Comparison of ENCODE assay signal across 7 mouse cellular contexts in genomic region chr6:128423496-128424268, GRCm38 (mm10). TPM values are rescaled to one million over a fixed set of nuclear protein-coding genes. Genes with fewer than 3 reads are reported as not detected.
DNase-seq lines count a peak whose midpoint lies in the region; ATAC-seq and TF ChIP-seq lines count a peak whose summit lies in the region.

No protein-coding gene starts in this region.

- peaks cover 2% of the 10 kb centered on the region; the same call in 1 of the 2 replicates for H3K4me1 ChIP-seq in spleen, adult 2 months (ENCODE audit: control insufficient read depth, insufficient read depth, insufficient read length)
- peaks cover 5% of the 10 kb centered on the region; the same call in 1 of the 2 replicates for H3K4me1 ChIP-seq in embryonic facial prominence, embryonic 14.5 days (ENCODE audit: control insufficient read depth, insufficient read depth, low read length)
- H3K4me1 ChIP-seq in intestine, postnatal 0 days (replicated peaks; ENCODE audit: control insufficient read depth, insufficient read depth, low read length) = peaks cover 5% of the 10 kb centered on the region
- H3K4me1 ChIP-seq in neural tube, embryonic 13.5 days (replicated peaks) = peaks cover 18% of the 10 kb centered on the region

- no peaks in the 10 kb centered on the region for H3K36me3 ChIP-seq in spleen, adult 2 months (ENCODE audit: control insufficient read depth, insufficient read depth, low read length)
- H3K36me3 ChIP-seq in embryonic facial prominence, embryonic 14.5 days (ENCODE audit: control insufficient read depth, insufficient read depth, low read length) = peaks cover 12% of the 10 kb centered on the region
- H3K36me3 ChIP-seq in intestine, postnatal 0 days (ENCODE audit: control insufficient read depth, insufficient read depth) = peaks cover 12% of the 10 kb centered on the region
- H3K36me3 ChIP-seq in neural tube, embryonic 13.5 days = peaks cover 9% of the 10 kb centered on the region; the same call in 1 of the 2 replicates

- peak overlapping the region; percentile 78 for H3K9ac ChIP-seq in embryonic facial prominence, embryonic 14.5 days (ENCODE audit: low read depth, low read length)
- peak overlapping the region; percentile 77 for H3K9ac ChIP-seq in intestine, postnatal 0 days (ENCODE audit: low read depth, low read length)
- peak overlapping the region; percentile 77 for H3K9ac ChIP-seq in neural tube, embryonic 13.5 days

- H3K27me3 ChIP-seq in spleen, adult 2 months (ENCODE audit: control insufficient read depth, insufficient read depth, low read length) = no peaks in the 10 kb centered on the region
- no peaks in the 10 kb centered on the region for H3K27me3 ChIP-seq in embryonic facial prominence, embryonic 14.5 days (replicated peaks; ENCODE audit: control insufficient read depth, insufficient read depth, low read length)
- no peaks in the 10 kb centered on the region for H3K27me3 ChIP-seq in intestine, postnatal 0 days (replicated peaks; ENCODE audit: control insufficient read depth, insufficient read depth, low read length)
- no peaks in the 10 kb centered on the region for H3K27me3 ChIP-seq in neural tube, embryonic 13.5 days

- H3K4me3 ChIP-seq in spleen, adult 2 months (ENCODE audit: extremely low read depth, insufficient read depth, insufficient read length) = peak overlapping the region; percentile 74
- H3K4me3 ChIP-seq in embryonic facial prominence, embryonic 14.5 days (ENCODE audit: low read depth, low read length) = peak overlapping the region; percentile 71
- peak overlapping the region; percentile 72 for H3K4me3 ChIP-seq in intestine, postnatal 0 days (ENCODE audit: low read depth, low read length)
- peak overlapping the region; percentile 63 for H3K4me3 ChIP-seq in neural tube, embryonic 13.5 days

- H3K4me2 ChIP-seq in embryonic facial prominence, embryonic 14.5 days (ENCODE audit: low read depth, low read length) = peak overlapping the region; percentile 74
- H3K4me2 ChIP-seq in intestine, postnatal 0 days (replicated peaks; ENCODE audit: low read depth) = peak overlapping the region; percentile 74
- H3K4me2 ChIP-seq in neural tube, embryonic 13.5 days = peak overlapping the region; percentile 74

- DNase-seq in spleen, adult 2 months (ENCODE audit: low read depth in 1 of 2, low spot score in 2 of 2) = no peak
- DNase-seq in spleen, postnatal 36 days (ENCODE audit: low spot score in 2 of 2) = no peak
- DNase-seq in embryonic facial prominence, embryonic 14.5 days (ENCODE audit: low spot score) = no peak
- no peak for DNase-seq in thymus, postnatal 0 days (ENCODE audit: low spot score)
- no peak for DNase-seq in testis, postnatal 14 days (ENCODE audit: low spot score)

- no peak for ATAC-seq in embryonic facial prominence, embryonic 14.5 days (ENCODE audit: low read depth)
- ATAC-seq in intestine, postnatal 0 days = no peak
- ATAC-seq in neural tube, embryonic 13.5 days (ENCODE audit: low read depth) = peak; percentile 67

- H3K9me3 ChIP-seq in embryonic facial prominence, embryonic 14.5 days (ENCODE audit: control insufficient read depth, low read length) = no peaks in the 10 kb centered on the region
- no peaks in the 10 kb centered on the region for H3K9me3 ChIP-seq in intestine, postnatal 0 days (ENCODE audit: control insufficient read depth)
- H3K9me3 ChIP-seq in neural tube, embryonic 13.5 days = no peaks in the 10 kb centered on the region

- WGBS in spleen, adult 2 months = 43% methylated on average over 16 of the region's 16 CpGs
- 47% methylated on average over 15 of the region's 16 CpGs for WGBS in embryonic facial prominence, embryonic 14.5 days
- 33% methylated on average over 15 of the region's 16 CpGs for WGBS in intestine, postnatal 0 days
- 50% methylated on average over 16 of the region's 16 CpGs for WGBS in neural tube, embryonic 13.5 days

- no peak overlapping the region for H3K27ac ChIP-seq in spleen, adult 2 months (ENCODE audit: insufficient read depth, low read length)
- peak overlapping the region; percentile 95 for H3K27ac ChIP-seq in embryonic facial prominence, embryonic 14.5 days (replicated peaks; ENCODE audit: low read depth, low read length)
- peak overlapping the region; percentile 94; the same call in 1 of the 2 replicates for H3K27ac ChIP-seq in intestine, postnatal 0 days (ENCODE audit: low read depth, low read length)
- H3K27ac ChIP-seq in neural tube, embryonic 13.5 days (replicated peaks) = peak overlapping the region; percentile 97

- no peak for TF ChIP-seq CTCF in spleen, adult 2 months (IDR thresholded peaks at IDR 0.05; ENCODE audit: extremely low read depth, insufficient read depth, insufficient read length, insufficient replicate concordance)
- no peak for TF ChIP-seq CTCF in intestine, postnatal 0 days (IDR thresholded peaks at IDR 0.05; ENCODE audit: low read depth)

- TF ChIP-seq POLR2A in spleen, adult 2 months (IDR thresholded peaks at IDR 0.05; ENCODE audit: low read depth, low read length) = no peak

RNA-seq across cellular contexts. Expression of gene Itfg2, which starts 1.0 kb away (rescaled TPM):
- polyA plus RNA-seq in spleen, adult 2 months (2012; rRNA removed) = 23.0 and 32.6 TPM in 2 replicates
- polyA plus RNA-seq in embryonic facial prominence, embryonic 14.5 days (2014; fragmentation: Nextera tagmentation; extraction: Ambion mirVana) = 22.5 and 27.6 TPM in 2 replicates
- 9.4 and 11.9 TPM in 2 replicates for polyA plus RNA-seq in intestine, postnatal 0 days (2015; fragmentation: Nextera tagmentation; extraction: Ambion mirVana)
- 41.4 and 45.7 TPM in 2 replicates for polyA plus RNA-seq in neural tube, embryonic 13.5 days (2015; fragmentation: Nextera tagmentation; extraction: Ambion mirVana)
- polyA plus RNA-seq in thymus, postnatal 0 days (2015; fragmentation: Nextera tagmentation; extraction: Ambion mirVana) = 20.2 and 23.0 TPM in 2 replicates

RNA-seq across cellular contexts. Expression of gene Fkbp4, which starts 14.8 kb away (rescaled TPM):
- 46.3 and 60.3 TPM in 2 replicates for polyA plus RNA-seq in spleen, adult 2 months (2012; rRNA removed)
- polyA plus RNA-seq in embryonic facial prominence, embryonic 14.5 days (2014; fragmentation: Nextera tagmentation; extraction: Ambion mirVana) = 295 and 300 TPM in 2 replicates
- 113 and 116 TPM in 2 replicates for polyA plus RNA-seq in intestine, postnatal 0 days (2015; fragmentation: Nextera tagmentation; extraction: Ambion mirVana)
- 339 and 363 TPM in 2 replicates for polyA plus RNA-seq in neural tube, embryonic 13.5 days (2015; fragmentation: Nextera tagmentation; extraction: Ambion mirVana)
- 213 and 261 TPM in 2 replicates for polyA plus RNA-seq in thymus, postnatal 0 days (2015; fragmentation: Nextera tagmentation; extraction: Ambion mirVana)

RNA-seq across cellular contexts. Expression of gene Nrip2, which starts 24.6 kb away (rescaled TPM):
- polyA plus RNA-seq in spleen, adult 2 months (2012; rRNA removed) = 0.28 and 0.35 TPM in 2 replicates
- polyA plus RNA-seq in embryonic facial prominence, embryonic 14.5 days (2014; fragmentation: Nextera tagmentation; extraction: Ambion mirVana) = 6.9 and 7.2 TPM in 2 replicates
- polyA plus RNA-seq in intestine, postnatal 0 days (2015; fragmentation: Nextera tagmentation; extraction: Ambion mirVana) = 2.3 and 3.4 TPM in 2 replicates
- polyA plus RNA-seq in neural tube, embryonic 13.5 days (2015; fragmentation: Nextera tagmentation; extraction: Ambion mirVana) = 7.1 and 8.6 TPM in 2 replicates
- 4.8 and 5.6 TPM in 2 replicates for polyA plus RNA-seq in thymus, postnatal 0 days (2015; fragmentation: Nextera tagmentation; extraction: Ambion mirVana)

RNA-seq across cellular contexts. Expression of gene Gm44596, which starts 48.4 kb away (rescaled TPM):
- not detected in 2 replicates for polyA plus RNA-seq in spleen, adult 2 months (2012; rRNA removed)
- polyA plus RNA-seq in embryonic facial prominence, embryonic 14.5 days (2014; fragmentation: Nextera tagmentation; extraction: Ambion mirVana) = not detected in 2 replicates
- not detected in 2 replicates for polyA plus RNA-seq in intestine, postnatal 0 days (2015; fragmentation: Nextera tagmentation; extraction: Ambion mirVana)
- not detected in 2 replicates for polyA plus RNA-seq in neural tube, embryonic 13.5 days (2015; fragmentation: Nextera tagmentation; extraction: Ambion mirVana)
- polyA plus RNA-seq in thymus, postnatal 0 days (2015; fragmentation: Nextera tagmentation; extraction: Ambion mirVana) = not detected in 2 replicates

RNA-seq across cellular contexts. Expression of gene Tex52, which starts 48.4 kb away (rescaled TPM):
- 0.05 TPM in 1 of 2 replicates, not detected in the other for polyA plus RNA-seq in spleen, adult 2 months (2012; rRNA removed)
- 1.1 and 1.7 TPM in 2 replicates for polyA plus RNA-seq in embryonic facial prominence, embryonic 14.5 days (2014; fragmentation: Nextera tagmentation; extraction: Ambion mirVana)
- not detected in 2 replicates for polyA plus RNA-seq in intestine, postnatal 0 days (2015; fragmentation: Nextera tagmentation; extraction: Ambion mirVana)
- polyA plus RNA-seq in neural tube, embryonic 13.5 days (2015; fragmentation: Nextera tagmentation; extraction: Ambion mirVana) = 0.53 TPM in 1 of 2 replicates, not detected in the other
- polyA plus RNA-seq in thymus, postnatal 0 days (2015; fragmentation: Nextera tagmentation; extraction: Ambion mirVana) = 0.26 and 0.57 TPM in 2 replicates
